ENCODE assay signal across 8 mouse cellular contexts in the genomic region with DNA sequence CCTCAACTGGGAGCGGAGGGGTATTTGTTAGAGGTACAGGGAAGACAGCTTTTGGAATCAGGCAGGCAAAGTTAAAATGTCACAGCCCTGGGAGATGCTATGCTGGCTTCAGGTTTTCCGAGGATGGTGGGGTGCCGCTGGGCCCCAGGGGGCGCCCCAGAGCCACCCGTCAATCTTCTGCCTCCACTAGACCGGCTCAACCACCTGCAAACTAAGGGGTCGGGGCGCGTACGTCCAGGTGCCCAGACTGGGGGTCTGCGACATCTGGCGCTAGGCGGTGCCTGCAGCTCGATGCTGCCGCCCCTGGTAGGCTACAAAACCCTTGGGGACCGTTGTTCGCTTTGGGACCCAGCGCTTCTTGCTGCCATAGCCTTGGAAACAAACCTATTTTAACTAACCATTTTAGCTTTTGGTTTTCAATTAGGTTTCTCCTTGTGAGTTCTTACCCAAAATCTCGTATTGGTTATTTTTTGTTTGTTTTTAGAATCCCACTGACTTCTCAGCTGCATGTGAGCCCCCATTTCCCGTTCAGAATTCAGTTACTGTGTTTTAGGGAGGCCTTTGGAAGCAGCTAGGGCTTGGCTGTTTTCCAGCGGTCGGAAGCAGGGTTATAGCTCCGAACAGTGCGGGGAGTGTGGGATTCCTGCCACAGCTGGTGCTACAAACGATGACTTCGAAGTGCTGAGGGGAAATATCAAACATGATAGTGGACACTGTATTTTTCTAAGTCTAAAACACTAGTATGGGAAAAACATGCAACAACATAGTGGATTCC. TPM values are rescaled to one million over a fixed set of nuclear protein-coding genes. Genes with fewer than 3 reads are reported as not detected.
DNase-seq lines count a peak whose midpoint lies in the region; ATAC-seq lines count a peak whose summit lies in the region.

No protein-coding gene starts in this region.

- H3K9ac ChIP-seq in intestine, embryonic 15.5 days = no peak overlapping the region

- DNase-seq in adrenal gland, postnatal 14 days = peak; percentile 77
- DNase-seq in embryo, embryonic 9.5 days (ENCODE audit: extremely low spot score) = peak; percentile 68
- DNase-seq in gastrocnemius, postnatal 4 days (ENCODE audit: low spot score in 2 of 2) = peak; percentile 35 to 56
- peak; percentile 68 to 75 for DNase-seq in left cerebral cortex, adult 8-10 months (ENCODE audit: low spot score in 2 of 2)
- peak; percentile 68 for DNase-seq in lung, postnatal 36 days
- DNase-seq in right cerebral cortex, postnatal 4 days = peak; percentile 76
- no peak for DNase-seq in MN1 (ENCODE audit: low spot score)

- no peaks in the 10 kb centered on the region for H3K36me3 ChIP-seq in intestine, embryonic 15.5 days

- H3K4me1 ChIP-seq in intestine, embryonic 15.5 days (replicated peaks) = peaks cover 18% of the 10 kb centered on the region

- peak overlapping the region; percentile 96 for H3K4me2 ChIP-seq in intestine, embryonic 15.5 days (replicated peaks)

- no peak for ATAC-seq in intestine, embryonic 15.5 days

- H3K27me3 ChIP-seq in intestine, embryonic 15.5 days (replicated peaks) = no peaks in the 10 kb centered on the region

- 5% methylated on average over 26 of the region's 26 CpGs for WGBS in intestine, embryonic 15.5 days

- H3K4me3 ChIP-seq in intestine, embryonic 15.5 days (replicated peaks) = peak overlapping the region; percentile 83

- no peaks in the 10 kb centered on the region for H3K9me3 ChIP-seq in intestine, embryonic 15.5 days

- H3K27ac ChIP-seq in intestine, embryonic 15.5 days = no peak overlapping the region

RNA-seq across cellular contexts. Expression of a gene that starts 3.2 kb away (rescaled TPM):
- 99.9 and 101 TPM in 2 replicates for total RNA-seq in adrenal gland, postnatal 14 days (2021)
- total RNA-seq in gastrocnemius, postnatal 4 days (2021) = 10 to 100 TPM; 44.9 to 51.5 TPM
- 18.0 and 18.7 TPM in 2 replicates for polyA plus RNA-seq in intestine, embryonic 15.5 days (2015; fragmentation: Nextera tagmentation; extraction: Ambion mirVana)
- 10 to 100 TPM; 67.3 to 90.1 (median 75.5) TPM for total RNA-seq in left cerebral cortex, adult 8-10 months (2022)
